In genomic region chr15:98689682-98690081, GRCm38 (mm10) we compare ENCODE assay signal across 22 mouse cellular contexts. TPM values are rescaled to one million over a fixed set of nuclear protein-coding genes. Genes with fewer than 3 reads are reported as not detected.
A peak's percentile ranks its signal among the peaks of the same experiment; 100 is the strongest.
DNase-seq lines count a peak whose midpoint lies in the region; ATAC-seq and TF ChIP-seq lines count a peak whose summit lies in the region.
"Had no signal": no experiment of that assay in that cellular context is flagged by ENCODE, and none has a peak within 500 bp of the region (broad histone marks: within the 10 kb centered on the region; RNA-seq: fewer than 3 reads in every experiment).

No protein-coding gene starts in this region.

- no peak for TF ChIP-seq POLR2A in cortical plate, adult 2 months (IDR thresholded peaks at IDR 0.05; ENCODE audit: extremely low read depth, insufficient read depth, low read length)

- no peak overlapping the region for H3K4me3 ChIP-seq in hindbrain, embryonic 10.5 days
- no peak overlapping the region for H3K4me3 ChIP-seq in hindbrain, embryonic 14.5 days (replicated peaks; ENCODE audit: low read length)
- H3K4me3 ChIP-seq in midbrain, embryonic 10.5 days, result no peak overlapping the region
- no peak overlapping the region for H3K4me3 ChIP-seq in midbrain, embryonic 11.5 days (ENCODE audit: low read depth, low read length)
- no peak overlapping the region for H3K4me3 ChIP-seq in cortical plate, adult 2 months (ENCODE audit: insufficient read depth, low read length)
- H3K4me3 ChIP-seq: embryonic facial prominence, embryonic 13.5 days; embryonic facial prominence, embryonic 15.5 days; erythroblast, embryonic 14.5 days had no signal

- H3K4me2 ChIP-seq in hindbrain, embryonic 14.5 days (replicated peaks), result no peak overlapping the region
- no peak overlapping the region for H3K4me2 ChIP-seq in midbrain, embryonic 11.5 days
- H3K4me2 ChIP-seq: embryonic facial prominence, embryonic 13.5 days; embryonic facial prominence, embryonic 15.5 days had no signal

- no peak for DNase-seq in frontal cortex, postnatal 14 days (ENCODE audit: low spot score in 2 of 2)
- no peak for DNase-seq in hindbrain, embryonic 10.5 days (ENCODE audit: low spot score)
- DNase-seq in hindbrain, embryonic 14.5 days (ENCODE audit: low spot score), result no peak
- DNase-seq in midbrain, embryonic 10.5 days (ENCODE audit: low spot score), result no peak
- no peak for DNase-seq in midbrain, embryonic 11.5 days (ENCODE audit: low spot score, missing footprints)
- DNase-seq in spleen, adult 12 weeks (ENCODE audit: low spot score), result no peak
- DNase-seq: adrenal gland, adult 2 months; adrenal gland, postnatal 10 days; adrenal gland, postnatal 25 days; cerebellum, adult 11-12 months; cerebellum, adult 2 months; cerebellum, adult 9-10 months; cerebellum, postnatal 10 days; cerebellum, postnatal 25 days; embryo, embryonic 11 days had no signal

- no peaks in the 10 kb centered on the region for H3K36me3 ChIP-seq in hindbrain, embryonic 10.5 days
- no peaks in the 10 kb centered on the region for H3K36me3 ChIP-seq in hindbrain, embryonic 14.5 days (replicated peaks; ENCODE audit: control insufficient read depth, insufficient read depth)
- no peaks in the 10 kb centered on the region for H3K36me3 ChIP-seq in midbrain, embryonic 10.5 days
- H3K36me3 ChIP-seq in midbrain, embryonic 11.5 days (ENCODE audit: control insufficient read depth, insufficient read depth, low read length), result no peaks in the 10 kb centered on the region
- H3K36me3 ChIP-seq: embryonic facial prominence, embryonic 13.5 days; embryonic facial prominence, embryonic 15.5 days had no signal

- no peak for TF ChIP-seq CTCF in cortical plate, adult 2 months (IDR thresholded peaks at IDR 0.05; ENCODE audit: extremely low read depth, insufficient read depth, low read length)

- H3K9me3 ChIP-seq in hindbrain, embryonic 10.5 days, result no peaks in the 10 kb centered on the region
- H3K9me3 ChIP-seq in hindbrain, embryonic 14.5 days (ENCODE audit: control insufficient read depth, low read length), result no peaks in the 10 kb centered on the region
- H3K9me3 ChIP-seq in midbrain, embryonic 10.5 days (replicated peaks), result no peaks in the 10 kb centered on the region
- no peaks in the 10 kb centered on the region for H3K9me3 ChIP-seq in midbrain, embryonic 11.5 days (ENCODE audit: control insufficient read depth, low read length)
- H3K9me3 ChIP-seq: embryonic facial prominence, embryonic 13.5 days; embryonic facial prominence, embryonic 15.5 days had no signal

- peak overlapping the region; percentile 86; the same call in 1 of the 2 replicates for H3K27ac ChIP-seq in hindbrain, embryonic 10.5 days
- H3K27ac ChIP-seq in hindbrain, embryonic 14.5 days, result no peak overlapping the region
- H3K27ac ChIP-seq in midbrain, embryonic 10.5 days (replicated peaks), result peak overlapping the region; percentile 86
- no peak overlapping the region; the same call in 1 of the 2 replicates for H3K27ac ChIP-seq in midbrain, embryonic 11.5 days (ENCODE audit: low read depth, low read length)
- 0 out of 2 replicates have a peak overlapping the region, but pooled peaks have one; percentile 14 for H3K27ac ChIP-seq in cortical plate, adult 2 months (ENCODE audit: insufficient read depth, low read length)
- H3K27ac ChIP-seq: embryonic facial prominence, embryonic 13.5 days; embryonic facial prominence, embryonic 15.5 days had no signal

- no peaks in the 10 kb centered on the region for H3K27me3 ChIP-seq in hindbrain, embryonic 10.5 days (ENCODE audit: insufficient read depth, poor library complexity, severe bottlenecking)
- no peaks in the 10 kb centered on the region for H3K27me3 ChIP-seq in hindbrain, embryonic 14.5 days (ENCODE audit: control insufficient read depth, insufficient read depth, low read length)
- H3K27me3 ChIP-seq in midbrain, embryonic 10.5 days (ENCODE audit: low read depth, poor library complexity, severe bottlenecking), result no peaks in the 10 kb centered on the region; the same call in 1 of the 2 replicates
- H3K27me3 ChIP-seq in midbrain, embryonic 11.5 days (ENCODE audit: control insufficient read depth, insufficient read depth, low read length), result no peaks in the 10 kb centered on the region
- H3K27me3 ChIP-seq: embryonic facial prominence, embryonic 13.5 days; embryonic facial prominence, embryonic 15.5 days had no signal

- no peak overlapping the region for H3K9ac ChIP-seq in hindbrain, embryonic 14.5 days
- no peak overlapping the region for H3K9ac ChIP-seq in midbrain, embryonic 11.5 days (ENCODE audit: low read length)
- H3K9ac ChIP-seq: embryonic facial prominence, embryonic 13.5 days; embryonic facial prominence, embryonic 15.5 days had no signal

- H3K4me1 ChIP-seq in hindbrain, embryonic 10.5 days (replicated peaks), result peaks cover 46% of the 10 kb centered on the region
- peaks cover 16% of the 10 kb centered on the region for H3K4me1 ChIP-seq in hindbrain, embryonic 14.5 days (replicated peaks; ENCODE audit: control insufficient read depth, insufficient read depth, low read length)
- H3K4me1 ChIP-seq in midbrain, embryonic 10.5 days, result peaks cover 51% of the 10 kb centered on the region
- peaks cover 28% of the 10 kb centered on the region for H3K4me1 ChIP-seq in midbrain, embryonic 11.5 days (ENCODE audit: control insufficient read depth, insufficient read depth, low read length)
- H3K4me1 ChIP-seq in cortical plate, adult 2 months (ENCODE audit: control insufficient read depth, insufficient read depth, low read length), result peaks cover 4% of the 10 kb centered on the region

- WGBS in hindbrain, embryonic 10.5 days, result 84% methylated on average over 2 of the region's 2 CpGs
- whole genome bisulfite sequencing in hindbrain, embryonic 14.5 days, result 75% methylated on average over 2 of the region's 2 CpGs
- WGBS in midbrain, embryonic 10.5 days, result 89% methylated on average over 2 of the region's 2 CpGs
- 81% methylated on average over 2 of the region's 2 CpGs for WGBS in midbrain, embryonic 11.5 days

- ATAC-seq in frontal cortex, adult (ENCODE audit: low TSS enrichment), result peak; percentile 79; the same call in 1 of the 2 replicates
- ATAC-seq in hindbrain, embryonic 14.5 days (ENCODE audit: low FRiP score), result no peak
- no peak for ATAC-seq in midbrain, embryonic 11.5 days (ENCODE audit: low FRiP score)
- ATAC-seq: forebrain, embryonic 14.5 days; forebrain, embryonic 16.5 days had no signal

RNA-seq across cellular contexts. Expression of gene Rnd1, which starts 12.4 kb away (rescaled TPM):
- polyA plus RNA-seq in hindbrain, embryonic 10.5 days (2016; fragmentation: Nextera tagmentation; extraction: Ambion mirVana), result 3.7 and 5.8 TPM in 2 replicates
- polyA plus RNA-seq in hindbrain, embryonic 14.5 days (2014; fragmentation: Nextera tagmentation; extraction: Ambion mirVana), result 6.0 and 6.1 TPM in 2 replicates
- 7.1 and 9.8 TPM in 2 replicates for polyA plus RNA-seq in midbrain, embryonic 10.5 days (2016; fragmentation: Nextera tagmentation; extraction: Ambion mirVana)
- 6.1 and 6.3 TPM in 2 replicates for polyA plus RNA-seq in midbrain, embryonic 11.5 days (2014; fragmentation: Nextera tagmentation; extraction: Ambion mirVana)
- polyA plus RNA-seq in cortical plate, adult 2 months (2012; rRNA removed), result 34.5 and 37.4 TPM in 2 replicates
- polyA plus RNA-seq: erythroblast, embryonic 14.5 days had no signal

RNA-seq across cellular contexts. Expression of gene Ccdc65, which starts 18.3 kb away (rescaled TPM):
- 1.7 and 3.1 TPM in 2 replicates for polyA plus RNA-seq in hindbrain, embryonic 10.5 days (2016; fragmentation: Nextera tagmentation; extraction: Ambion mirVana)
- 5.6 and 6.6 TPM in 2 replicates for polyA plus RNA-seq in hindbrain, embryonic 14.5 days (2014; fragmentation: Nextera tagmentation; extraction: Ambion mirVana)
- polyA plus RNA-seq in midbrain, embryonic 10.5 days (2016; fragmentation: Nextera tagmentation; extraction: Ambion mirVana), result 1.3 and 1.5 TPM in 2 replicates
- polyA plus RNA-seq in midbrain, embryonic 11.5 days (2014; fragmentation: Nextera tagmentation; extraction: Ambion mirVana), result 0.71 and 1.4 TPM in 2 replicates
- 9.3 and 10.6 TPM in 2 replicates for polyA plus RNA-seq in cortical plate, adult 2 months (2012; rRNA removed)
- polyA plus RNA-seq: erythroblast, embryonic 14.5 days had no signal

RNA-seq across cellular contexts. Expression of gene Ddx23, which starts 27.0 kb away (rescaled TPM):
- 22.8 and 23.8 TPM in 2 replicates for polyA plus RNA-seq in hindbrain, embryonic 10.5 days (2016; fragmentation: Nextera tagmentation; extraction: Ambion mirVana)
- 22.5 and 24.2 TPM in 2 replicates for polyA plus RNA-seq in hindbrain, embryonic 14.5 days (2014; fragmentation: Nextera tagmentation; extraction: Ambion mirVana)
- 27.2 and 30.8 TPM in 2 replicates for polyA plus RNA-seq in midbrain, embryonic 10.5 days (2016; fragmentation: Nextera tagmentation; extraction: Ambion mirVana)
- 24.8 and 24.9 TPM in 2 replicates for polyA plus RNA-seq in midbrain, embryonic 11.5 days (2014; fragmentation: Nextera tagmentation; extraction: Ambion mirVana)
- polyA plus RNA-seq in cortical plate, adult 2 months (2012; rRNA removed), result 53.4 and 60.5 TPM in 2 replicates

RNA-seq across cellular contexts. Expression of gene Fkbp11, which starts 38.3 kb away (rescaled TPM):
- 12.9 and 15.9 TPM in 2 replicates for polyA plus RNA-seq in hindbrain, embryonic 10.5 days (2016; fragmentation: Nextera tagmentation; extraction: Ambion mirVana)
- 6.4 and 7.2 TPM in 2 replicates for polyA plus RNA-seq in hindbrain, embryonic 14.5 days (2014; fragmentation: Nextera tagmentation; extraction: Ambion mirVana)
- polyA plus RNA-seq in midbrain, embryonic 10.5 days (2016; fragmentation: Nextera tagmentation; extraction: Ambion mirVana), result 15.2 and 16.4 TPM in 2 replicates
- polyA plus RNA-seq in midbrain, embryonic 11.5 days (2014; fragmentation: Nextera tagmentation; extraction: Ambion mirVana), result 10.3 and 10.5 TPM in 2 replicates
- polyA plus RNA-seq in cortical plate, adult 2 months (2012; rRNA removed), result 2.1 TPM in 2 replicates

RNA-seq across cellular contexts. Expression of gene Cacnb3, which starts 59.0 kb away (rescaled TPM):
- polyA plus RNA-seq in hindbrain, embryonic 10.5 days (2016; fragmentation: Nextera tagmentation; extraction: Ambion mirVana), result 38.8 and 58.6 TPM in 2 replicates
- polyA plus RNA-seq in hindbrain, embryonic 14.5 days (2014; fragmentation: Nextera tagmentation; extraction: Ambion mirVana), result 98.3 and 101 TPM in 2 replicates
- 36.1 and 50.9 TPM in 2 replicates for polyA plus RNA-seq in midbrain, embryonic 10.5 days (2016; fragmentation: Nextera tagmentation; extraction: Ambion mirVana)
- 35.5 and 39.5 TPM in 2 replicates for polyA plus RNA-seq in midbrain, embryonic 11.5 days (2014; fragmentation: Nextera tagmentation; extraction: Ambion mirVana)
- polyA plus RNA-seq in cortical plate, adult 2 months (2012; rRNA removed), result 339 and 348 TPM in 2 replicates
- polyA plus RNA-seq: erythroblast, embryonic 14.5 days had no signal

Comparison
In these comparisons a context has a peak if more than half of its experiments do, and no peak if none do; other contexts are left out.
1. H3K27ac ChIP-seq: peak in hindbrain, embryonic 10.5 days (single experiment), midbrain, embryonic 10.5 days (single experiment) and cortical plate, adult 2 months (single experiment); none in hindbrain, embryonic 14.5 days (single experiment) and midbrain, embryonic 11.5 days (single experiment).